Mouse (Mus musculus) liver, embryonic 11.5 days (tissue): ENCODE results near the gene Pou3f1. TPM values are rescaled to one million over a fixed set of nuclear protein-coding genes. Genes with fewer than 3 reads are reported as not detected.

Source experiments
- ATAC-seq: fragments of 200-750 bp; cut with Nextera tagmentation; replicated peaks from 2 replicates; pipeline ENCODE4 v1.8.0; 2017; ENCODE audit warnings: moderate number of reproducible peaks, mild to moderate bottlenecking, moderate TSS enrichment, moderate library complexity; ENCODE audit not compliant: low FRiP score
- DNase-seq: peaks from one replicate; pipeline ENCODE4 v3.0.0-alpha.2; 2017; ENCODE audit warnings: low spot score
- H3K27ac ChIP-seq: fragments of 300-500 bp; sonication (generic); 2 replicates; pipeline ENCODE4 v1.5.1; 2014; ENCODE audit warnings: mild to moderate bottlenecking, low read depth, low read length, control low read depth
- H3K27me3 ChIP-seq: fragments of 300-500 bp; sonication (generic); replicated peaks from 2 replicates; pipeline ENCODE4 v1.6.1; 2014; ENCODE audit warnings: low read length, mixed read lengths; ENCODE audit not compliant: control insufficient read depth, insufficient read depth
- H3K36me3 ChIP-seq: fragments of 300-500 bp; sonication (generic); 2 replicates; pipeline ENCODE4 v1.6.1; 2014; ENCODE audit warnings: mild to moderate bottlenecking, low read length, moderate library complexity, mixed read lengths; ENCODE audit not compliant: control insufficient read depth, insufficient read depth
- H3K4me1 ChIP-seq: fragments of 300-500 bp; sonication (generic); replicated peaks from 2 replicates; pipeline ENCODE4 v1.6.1; 2014; ENCODE audit warnings: low read length, mixed read lengths; ENCODE audit not compliant: control insufficient read depth, insufficient read depth
- H3K4me2 ChIP-seq: fragments of 300-500 bp; sonication (generic); 2 replicates; pipeline ENCODE4 v1.6.1; 2014; ENCODE audit warnings: mild to moderate bottlenecking, control low read depth, moderate library complexity
- H3K4me3 ChIP-seq: fragments of 300-500 bp; sonication (generic); 2 replicates; pipeline ENCODE4 v1.5.1; 2014; ENCODE audit warnings: low read depth, low read length, control low read depth
- H3K9ac ChIP-seq: fragments of 300-500 bp; sonication (generic); 2 replicates; pipeline ENCODE4 v1.6.1; 2014; ENCODE audit warnings: low read depth, low read length, control low read depth
- H3K9me3 ChIP-seq: fragments of 300-500 bp; sonication (generic); 2 replicates; pipeline ENCODE4 v1.6.1; 2016; ENCODE audit warnings: low read length, inconsistent platforms, mixed read lengths; ENCODE audit not compliant: control insufficient read depth
- WGBS: fragments of 180-500 bp; shearing (Covaris S2); extraction: QIAGEN DNeasy Blood & Tissue Kit; methylation state at CpG from one replicate; pipeline ENCODE4 v1.1.7; 2014; 5-methylcytosine and 5-hydroxymethylcytosine counted together
- polyA plus RNA-seq: library from polyadenylated mRNA; unstranded; fragments of >200 nt; fragmentation: Nextera tagmentation; extraction: Ambion mirVana; gene quantifications from 2 replicates; pipeline ENCODE4 v1.2.1, GENCODE M21; 2014

The Pou3f1 gene
- polyA plus RNA-seq, 1 experiment from 2014 or later, result 0.16 TPM

DNA sequence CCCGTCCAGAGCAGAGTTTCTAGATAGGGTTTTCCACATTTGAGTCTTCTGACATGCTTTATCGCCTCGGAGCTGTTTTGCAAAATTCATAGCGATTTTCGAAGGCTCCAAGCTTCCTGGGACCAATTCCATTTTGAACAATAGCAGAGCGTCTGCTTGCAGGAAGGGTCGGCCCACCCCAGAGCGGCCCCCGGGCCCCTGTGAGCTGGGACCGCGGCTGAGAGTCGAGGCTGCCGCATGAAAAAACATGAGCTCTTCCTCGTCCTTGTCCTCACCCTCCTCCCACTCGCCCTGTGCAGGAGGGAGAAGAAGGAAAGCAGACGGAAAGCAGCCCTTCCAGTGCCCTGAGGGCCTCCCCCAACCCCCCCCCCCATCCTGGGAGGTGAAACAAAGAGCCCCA, 38.0 kb upstream of the Pou3f1 start:
- no peaks in the 10 kb centered on the region for H3K9me3 ChIP-seq
- no peak overlapping the region for H3K4me3 ChIP-seq
- WGBS, result 14% methylated on average over 16 of the region's 16 CpGs
- no peak overlapping the region for H3K27ac ChIP-seq
- DNase-seq, result no peak
- no peaks in the 10 kb centered on the region for H3K36me3 ChIP-seq
- H3K9ac ChIP-seq, result no peak overlapping the region
- no peak for ATAC-seq
- H3K4me1 ChIP-seq, result no peaks in the 10 kb centered on the region
- H3K27me3 ChIP-seq, result peaks cover 12% of the 10 kb centered on the region
- no peak overlapping the region; the same call in 1 of the 2 replicates for H3K4me2 ChIP-seq

GRCm38 (mm10) chr4:124621406-124621805, 35.2 kb upstream of the Pou3f1 start:
- DNase-seq, result no peak
- ATAC-seq, result no peak
- H3K4me2 ChIP-seq, result no peak overlapping the region
- no peak overlapping the region for H3K9ac ChIP-seq
- WGBS, result 68% methylated on average over 11 of the region's 11 CpGs
- no peaks in the 10 kb centered on the region for H3K9me3 ChIP-seq
- no peaks in the 10 kb centered on the region for H3K36me3 ChIP-seq
- H3K4me3 ChIP-seq, result no peak overlapping the region
- no peak overlapping the region for H3K27ac ChIP-seq
- H3K27me3 ChIP-seq, result peaks cover 4% of the 10 kb centered on the region; the same call in 1 of the 2 replicates
- no peaks in the 10 kb centered on the region for H3K4me1 ChIP-seq

GRCm38 (mm10) chr4:124622566-124622965, 34.0 kb upstream of the Pou3f1 start:
- no peak for DNase-seq
- no peak for ATAC-seq
- H3K9ac ChIP-seq, result no peak overlapping the region
- no peaks in the 10 kb centered on the region for H3K27me3 ChIP-seq
- no peaks in the 10 kb centered on the region for H3K36me3 ChIP-seq
- no peak overlapping the region for H3K4me2 ChIP-seq
- H3K4me3 ChIP-seq, result no peak overlapping the region
- 82% methylated on average over 5 of the region's 5 CpGs for WGBS
- H3K9me3 ChIP-seq, result no peaks in the 10 kb centered on the region
- no peaks in the 10 kb centered on the region for H3K4me1 ChIP-seq
- no peak overlapping the region for H3K27ac ChIP-seq

GRCm38 (mm10) chr4:124624111-124624581, 32.5 kb upstream of the Pou3f1 start:
- WGBS, result 36% methylated on average over 7 of the region's 7 CpGs
- no peak overlapping the region for H3K27ac ChIP-seq
- no peaks in the 10 kb centered on the region for H3K36me3 ChIP-seq
- DNase-seq (no peak), ATAC-seq (no peak)
- no peaks in the 10 kb centered on the region; the same call in 1 of the 2 replicates for H3K27me3 ChIP-seq
- no peaks in the 10 kb centered on the region for H3K4me1 ChIP-seq
- no peak overlapping the region for H3K4me3 ChIP-seq
- H3K9ac ChIP-seq, result no peak overlapping the region
- no peak overlapping the region for H3K4me2 ChIP-seq
- no peaks in the 10 kb centered on the region for H3K9me3 ChIP-seq

- 73% methylated on average over 1 of the region's 1 CpGs for WGBS
- H3K27me3 ChIP-seq, result no peaks in the 10 kb centered on the region; the same call in 1 of the 2 replicates
Measured at GRCm38 (mm10) chr4:124626836-124627235, 29.8 kb upstream of the Pou3f1 start.

DNA sequence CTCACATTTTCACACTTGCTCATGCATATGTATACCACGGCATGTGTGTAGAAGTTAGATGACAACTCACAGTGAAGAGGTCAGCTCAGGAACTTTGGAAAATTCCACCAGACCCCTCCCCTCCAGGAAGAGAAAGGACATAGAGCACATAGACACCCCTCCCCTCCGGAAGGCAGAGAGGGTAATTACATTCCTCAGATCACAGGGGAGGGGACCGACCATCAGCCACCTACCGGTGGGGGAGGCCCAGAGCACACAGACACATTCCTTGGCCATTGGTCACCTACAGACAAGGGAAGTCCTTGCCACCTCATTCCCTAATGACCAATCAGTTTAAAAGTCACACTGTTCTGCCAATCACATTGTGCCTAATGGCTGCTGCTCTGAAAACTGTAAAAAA, 25.2 kb upstream of the Pou3f1 start:
- no peak for DNase-seq
- H3K4me3 ChIP-seq, result no peak overlapping the region
- no peak overlapping the region for H3K27ac ChIP-seq
- H3K27me3 ChIP-seq, result no peaks in the 10 kb centered on the region; the same call in none of the 2 replicates
- H3K36me3 ChIP-seq, result no peaks in the 10 kb centered on the region
- no peaks in the 10 kb centered on the region for H3K4me1 ChIP-seq
- H3K9ac ChIP-seq, result no peak overlapping the region
- WGBS, result 38% methylated on average over 4 of the region's 4 CpGs
- no peaks in the 10 kb centered on the region for H3K9me3 ChIP-seq
- H3K4me2 ChIP-seq, result no peak overlapping the region
- ATAC-seq, result no peak

More at GRCm38 (mm10) chr4:124626836-124627235, 29.8 kb upstream of the Pou3f1 start:
- no peak overlapping the region for H3K4me3 ChIP-seq
- H3K9ac ChIP-seq, result no peak overlapping the region
- DNase-seq (no peak), ATAC-seq (no peak)
- H3K9me3 ChIP-seq, result no peaks in the 10 kb centered on the region
- H3K4me1 ChIP-seq, result no peaks in the 10 kb centered on the region
- no peak overlapping the region for H3K27ac ChIP-seq
- H3K4me2 ChIP-seq, result no peak overlapping the region
- H3K36me3 ChIP-seq, result no peaks in the 10 kb centered on the region

DNA sequence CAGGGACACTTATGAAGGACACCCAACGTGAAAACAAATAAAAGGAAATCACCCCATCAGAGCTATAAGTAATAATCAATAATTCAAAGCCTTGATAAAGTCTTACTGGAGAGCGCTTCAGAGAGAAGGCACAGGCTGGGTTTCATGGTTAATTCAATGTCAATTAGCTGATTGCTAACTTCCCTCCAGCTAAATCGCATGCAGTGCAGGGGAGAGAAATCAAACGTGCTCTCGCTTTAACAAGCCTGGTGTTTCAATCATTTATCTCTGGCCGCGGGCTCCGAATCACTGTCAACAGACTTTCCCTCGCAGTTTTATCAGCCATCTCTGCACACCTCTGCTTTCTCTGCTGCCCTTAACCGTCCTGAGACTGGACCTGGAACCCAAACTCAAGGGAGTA, 23.8 kb upstream of the Pou3f1 start:
- no peak overlapping the region for H3K27ac ChIP-seq
- no peak overlapping the region for H3K4me2 ChIP-seq
- no peaks in the 10 kb centered on the region for H3K36me3 ChIP-seq
- H3K27me3 ChIP-seq, result peaks cover 4% of the 10 kb centered on the region
- no peak for DNase-seq
- no peaks in the 10 kb centered on the region for H3K4me1 ChIP-seq
- ATAC-seq, result no peak
- H3K9me3 ChIP-seq, result no peaks in the 10 kb centered on the region
- H3K4me3 ChIP-seq, result no peak overlapping the region
- no peak overlapping the region for H3K9ac ChIP-seq
- WGBS, result 65% methylated on average over 10 of the region's 10 CpGs

- no peaks in the 10 kb centered on the region for H3K4me1 ChIP-seq
- peak; percentile 66 for DNase-seq
- H3K4me2 ChIP-seq, result no peak overlapping the region
- peaks cover 7% of the 10 kb centered on the region for H3K27me3 ChIP-seq
- no peak overlapping the region for H3K9ac ChIP-seq
- H3K9me3 ChIP-seq, result no peaks in the 10 kb centered on the region
- no peak overlapping the region for H3K27ac ChIP-seq
- ATAC-seq, result no peak
- no peaks in the 10 kb centered on the region for H3K36me3 ChIP-seq
- WGBS, result 6% methylated on average over 9 of the region's 9 CpGs
- H3K4me3 ChIP-seq, result no peak overlapping the region
Measured at GRCm38 (mm10) chr4:124633281-124633680, 23.3 kb upstream of the Pou3f1 start.

DNA sequence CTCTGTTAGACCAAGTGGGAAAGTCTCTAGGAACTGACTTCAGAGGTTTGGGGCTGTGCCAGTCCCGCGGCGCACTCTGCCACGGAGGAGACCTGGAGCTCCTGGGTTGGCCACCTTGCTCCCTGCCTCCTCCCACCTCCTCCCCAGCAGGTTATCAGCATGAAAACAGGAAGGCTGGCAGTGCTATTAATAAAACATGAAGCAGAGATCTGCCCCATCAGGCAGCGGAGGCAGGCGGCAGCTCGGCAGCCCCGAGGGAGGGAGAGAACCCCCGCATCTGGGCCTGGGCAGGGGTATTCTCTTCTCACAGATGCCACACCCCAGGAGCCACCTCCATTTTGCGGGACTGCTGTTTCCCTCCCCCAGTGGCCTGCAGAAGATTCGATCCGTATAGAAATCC, 16.9 kb upstream of the Pou3f1 start:
- WGBS, result 22% methylated on average over 12 of the region's 12 CpGs
- H3K27ac ChIP-seq, result no peak overlapping the region
- ATAC-seq (no peak), DNase-seq (no peak)
- H3K36me3 ChIP-seq, result no peaks in the 10 kb centered on the region
- H3K9ac ChIP-seq, result no peak overlapping the region
- no peaks in the 10 kb centered on the region; the same call in 1 of the 2 replicates for H3K4me1 ChIP-seq
- H3K9me3 ChIP-seq, result no peaks in the 10 kb centered on the region
- no peak overlapping the region for H3K4me2 ChIP-seq
- H3K27me3 ChIP-seq, result peaks cover 28% of the 10 kb centered on the region
- H3K4me3 ChIP-seq, result no peak overlapping the region
